In the genomic region with DNA sequence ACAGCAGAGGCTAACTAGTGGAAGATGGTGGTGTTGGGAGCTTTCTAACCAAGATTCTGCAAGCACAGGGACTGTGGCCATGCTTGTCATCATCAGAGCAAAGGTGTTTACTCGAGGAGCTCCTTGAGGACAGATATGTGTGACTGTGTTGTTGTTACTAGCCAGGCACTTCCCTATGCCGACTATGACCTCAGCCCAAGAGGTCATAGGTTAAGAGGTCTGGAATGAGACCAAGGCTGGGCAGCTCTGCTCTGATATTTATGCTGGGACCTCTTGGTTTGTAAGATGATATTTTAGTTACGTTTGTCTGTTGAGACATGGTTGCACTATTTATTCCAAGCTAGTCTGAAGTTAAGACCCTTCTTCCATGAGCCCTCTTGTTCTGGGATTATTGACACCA, we compare ENCODE assay signal across 12 mouse cellular contexts.
"Had no signal": no experiment of that assay in that cellular context is flagged by ENCODE, and none has a peak within 500 bp of the region (broad histone marks: within the 10 kb centered on the region; RNA-seq: fewer than 3 reads in every experiment).

No protein-coding gene starts in this region.

- DNase-seq: retina, postnatal 1 day; right cerebral cortex, adult 18-20 months; right cerebral cortex, postnatal 14 days; right cerebral cortex, postnatal 25 days; right cerebral cortex, postnatal 4 days; spleen, adult 18-20 months; thymus, adult 18-20 months; thymus, adult 2 months; thymus, postnatal 14 days; thymus, postnatal 25 days; thymus, postnatal 36 days; thymus, postnatal 4 days had no signal
